Mouse (Mus musculus): ENCODE measurements around the gene D17H6S53E. TPM values are rescaled to one million over a fixed set of nuclear protein-coding genes. Genes with fewer than 3 reads are reported as not detected.
A peak's percentile ranks its signal among the peaks of the same experiment; 100 is the strongest.

The D17H6S53E gene
- polyA plus RNA-seq (2012; rRNA removed), result 8.2 and 9.1 TPM in 2 replicates

- peak in 1 of 2 experiments; percentile 74 for DNase-seq (ENCODE audit: extremely low spot score in 1 of 2, low spot score in 1 of 2)
Measured at GRCm38 (mm10) chr17:35126206-35126611, at the start of gene D17H6S53E. D17H6S53E (plus strand) TSS chr17:35126373.

GRCm38 (mm10) chr17:35076507-35077176 lies 49.5 kb upstream of the D17H6S53E start, which contains the start of gene Ly6g6e:
Ly6g6e (plus strand) TSS chr17:35076902.
- no peak for DNase-seq (ENCODE audit: extremely low spot score in 1 of 2, low spot score in 1 of 2)

- DNase-seq (ENCODE audit: extremely low spot score in 1 of 2, low spot score in 1 of 2), result no peak
Measured at GRCm38 (mm10) chr17:35077285-35077684, 48.9 kb upstream of the D17H6S53E start.

- DNase-seq (ENCODE audit: extremely low spot score in 1 of 2, low spot score in 1 of 2), result no peak
Measured at GRCm38 (mm10) chr17:35077786-35078233, 48.4 kb upstream of the D17H6S53E start, which contains the start of gene Ly6g6d. Ly6g6d (minus strand) TSS chr17:35078065.

GRCm38 (mm10) chr17:35079778-35080177 lies 46.4 kb upstream of the D17H6S53E start:
- no peak for DNase-seq (ENCODE audit: extremely low spot score in 1 of 2, low spot score in 1 of 2)

- DNase-seq (ENCODE audit: extremely low spot score in 1 of 2, low spot score in 1 of 2), result no peak
Measured at GRCm38 (mm10) chr17:35080248-35080647, 45.9 kb upstream of the D17H6S53E start.

- DNase-seq (ENCODE audit: extremely low spot score in 1 of 2, low spot score in 1 of 2), result no peak
Measured at GRCm38 (mm10) chr17:35080710-35081109, 45.5 kb upstream of the D17H6S53E start.

- no peak for DNase-seq (ENCODE audit: extremely low spot score in 1 of 2, low spot score in 1 of 2)
Measured at GRCm38 (mm10) chr17:35082841-35083576, 43.2 kb upstream of the D17H6S53E start.

- no peak for DNase-seq (ENCODE audit: extremely low spot score in 1 of 2, low spot score in 1 of 2)
Measured at GRCm38 (mm10) chr17:35083929-35084497, 42.2 kb upstream of the D17H6S53E start.

GRCm38 (mm10) chr17:35085208-35085865 lies 40.8 kb upstream of the D17H6S53E start, which contains the start of gene Ly6g6f:
Ly6g6f (minus strand) TSS chr17:35085610.
- DNase-seq (ENCODE audit: extremely low spot score in 1 of 2, low spot score in 1 of 2), result no peak

- DNase-seq (ENCODE audit: extremely low spot score in 1 of 2, low spot score in 1 of 2), result no peak
Measured at GRCm38 (mm10) chr17:35088151-35088550, 38.0 kb upstream of the D17H6S53E start.

- DNase-seq (ENCODE audit: extremely low spot score in 1 of 2, low spot score in 1 of 2), result peak; percentile 87 to 95
Measured at GRCm38 (mm10) chr17:35088825-35089644, 37.1 kb upstream of the D17H6S53E start, which contains the start of gene Abhd16a. Abhd16a (plus strand) TSS chr17:35089263.

- DNase-seq (ENCODE audit: extremely low spot score in 1 of 2, low spot score in 1 of 2), result no peak
Measured at GRCm38 (mm10) chr17:35090166-35090932, 35.8 kb upstream of the D17H6S53E start.

- DNase-seq (ENCODE audit: extremely low spot score in 1 of 2, low spot score in 1 of 2), result no peak
Measured at GRCm38 (mm10) chr17:35092403-35093198, 33.6 kb upstream of the D17H6S53E start.

GRCm38 (mm10) chr17:35094475-35095365 lies 31.5 kb upstream of the D17H6S53E start:
- no peak for DNase-seq (ENCODE audit: extremely low spot score in 1 of 2, low spot score in 1 of 2)

GRCm38 (mm10) chr17:35096597-35096996 lies 29.6 kb upstream of the D17H6S53E start:
- DNase-seq (ENCODE audit: extremely low spot score in 1 of 2, low spot score in 1 of 2), result no peak

GRCm38 (mm10) chr17:35097164-35097655 lies 29.0 kb upstream of the D17H6S53E start:
- DNase-seq (ENCODE audit: extremely low spot score in 1 of 2, low spot score in 1 of 2), result peak; percentile 55 to 69
